In the genomic region with DNA sequence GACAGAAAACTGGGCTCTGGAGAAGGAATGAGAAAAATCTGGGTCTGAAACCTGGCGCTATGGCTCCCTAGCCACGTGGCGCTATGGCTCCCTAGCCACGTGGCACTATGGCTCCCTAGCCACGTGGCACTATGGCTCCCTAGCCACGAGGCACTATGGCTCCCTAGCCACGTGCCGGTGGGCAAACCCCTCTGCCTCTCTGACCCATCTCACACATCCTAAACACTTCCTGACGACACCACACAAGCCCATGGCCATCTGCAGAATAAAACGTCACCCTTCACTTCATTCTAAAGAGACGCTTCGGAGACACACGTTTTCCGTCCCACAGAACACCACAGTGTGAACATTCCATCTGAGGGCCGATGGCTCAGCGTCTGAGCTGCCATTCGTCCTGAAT, we compare ENCODE assay signal across 16 mouse cellular contexts.
"Had no signal": no experiment of that assay in that cellular context is flagged by ENCODE, and none has a peak within 500 bp of the region (broad histone marks: within the 10 kb centered on the region; RNA-seq: fewer than 3 reads in every experiment).

No protein-coding gene starts in this region.

- H3K4me3 ChIP-seq: neural tube, embryonic 13.5 days; neural tube, embryonic 15.5 days; stomach, embryonic 15.5 days had no signal

- H3K4me1 ChIP-seq: stomach, embryonic 15.5 days had no signal

- H3K36me3 ChIP-seq: neural tube, embryonic 13.5 days; neural tube, embryonic 15.5 days; stomach, embryonic 15.5 days had no signal

- H3K9me3 ChIP-seq: neural tube, embryonic 13.5 days; neural tube, embryonic 15.5 days; stomach, embryonic 15.5 days had no signal

- H3K4me2 ChIP-seq: neural tube, embryonic 13.5 days; neural tube, embryonic 15.5 days; stomach, embryonic 15.5 days had no signal

- H3K9ac ChIP-seq: neural tube, embryonic 13.5 days; neural tube, embryonic 15.5 days; stomach, embryonic 15.5 days had no signal

- DNase-seq: retina, postnatal 1 day; right cerebral cortex, adult 18-20 months; right cerebral cortex, postnatal 14 days; right cerebral cortex, postnatal 25 days; right cerebral cortex, postnatal 4 days; spleen, adult 18-20 months; thymus, adult 18-20 months; thymus, adult 2 months; thymus, postnatal 14 days; thymus, postnatal 25 days; thymus, postnatal 36 days; thymus, postnatal 4 days had no signal

- H3K27ac ChIP-seq: neural tube, embryonic 13.5 days; neural tube, embryonic 15.5 days; stomach, embryonic 15.5 days; stomach, postnatal 0 days had no signal

- H3K27me3 ChIP-seq: neural tube, embryonic 13.5 days; neural tube, embryonic 15.5 days; stomach, embryonic 15.5 days had no signal
